Mouse (Mus musculus) intestine, postnatal 0 days (tissue): ENCODE data around the gene Adarb1. TPM values are rescaled to one million over a fixed set of nuclear protein-coding genes. Genes with fewer than 3 reads are reported as not detected.

ENCODE experiments used
- ATAC-seq: fragments of 200-750 bp; cut with Nextera tagmentation; 2 replicates; pipeline ENCODE4 v1.8.0; 2017; ENCODE audit warnings: mild to moderate bottlenecking, moderate TSS enrichment, moderate library complexity
- H3K27ac ChIP-seq: fragments of 300-500 bp; sonication (generic); 2 replicates; pipeline ENCODE4 v1.5.1; 2014; ENCODE audit warnings: mild to moderate bottlenecking, low read depth, low read length, moderate library complexity
- H3K27me3 ChIP-seq: fragments of 300-500 bp; sonication (generic); replicated peaks from 2 replicates; pipeline ENCODE4 v1.6.1; 2014; ENCODE audit warnings: low read length, mixed read lengths; ENCODE audit not compliant: control insufficient read depth, insufficient read depth
- H3K36me3 ChIP-seq: fragments of 300-500 bp; sonication (generic); 2 replicates; pipeline ENCODE4 v1.6.1; 2014; ENCODE audit warnings: mild to moderate bottlenecking, moderate library complexity; ENCODE audit not compliant: control insufficient read depth, insufficient read depth
- H3K4me1 ChIP-seq: fragments of 300-500 bp; sonication (generic); replicated peaks from 2 replicates; pipeline ENCODE4 v1.6.1; 2014; ENCODE audit warnings: antibody characterized with exemption, low read length, mixed read lengths; ENCODE audit not compliant: control insufficient read depth, insufficient read depth
- H3K4me2 ChIP-seq: fragments of 300-500 bp; sonication (generic); replicated peaks from 2 replicates; pipeline ENCODE4 v1.6.1; 2014; ENCODE audit warnings: low read depth, mild to moderate bottlenecking, moderate library complexity
- H3K4me3 ChIP-seq: fragments of 300-500 bp; sonication (generic); 2 replicates; pipeline ENCODE4 v1.5.1; 2014; ENCODE audit warnings: low read depth, low read length
- H3K9ac ChIP-seq: fragments of 300-500 bp; sonication (generic); 2 replicates; pipeline ENCODE4 v1.6.1; 2014; ENCODE audit warnings: mild to moderate bottlenecking, low read depth, low read length
- H3K9me3 ChIP-seq: fragments of 300-500 bp; sonication (generic); 2 replicates; pipeline ENCODE4 v1.6.1; 2016; ENCODE audit warnings: mixed run types; ENCODE audit not compliant: control insufficient read depth
- CTCF ChIP-seq: sonication (generic); IDR thresholded peaks from 2 replicates; pipeline ENCODE4 v1.5.1; 2016; ENCODE audit warnings: low read depth, mild to moderate bottlenecking, control low read depth, antibody characterized with exemption, moderate library complexity
- whole genome bisulfite sequencing: fragments of 180-500 bp; shearing (Covaris S2); extraction: QIAGEN DNeasy Blood & Tissue Kit; methylation state at CpG from one replicate; pipeline ENCODE4 v1.1.7; 2014; 5-methylcytosine and 5-hydroxymethylcytosine counted together
- polyA plus RNA-seq: library from polyadenylated mRNA; unstranded; fragments of >200 nt; fragmentation: Nextera tagmentation; extraction: Ambion mirVana; gene quantifications from 2 replicates; pipeline ENCODE4 v1.2.1, GENCODE M21; 2015

Gene Adarb1
- polyA plus RNA-seq, 1 experiment from 2014 or later, result 1.5 TPM

DNA sequence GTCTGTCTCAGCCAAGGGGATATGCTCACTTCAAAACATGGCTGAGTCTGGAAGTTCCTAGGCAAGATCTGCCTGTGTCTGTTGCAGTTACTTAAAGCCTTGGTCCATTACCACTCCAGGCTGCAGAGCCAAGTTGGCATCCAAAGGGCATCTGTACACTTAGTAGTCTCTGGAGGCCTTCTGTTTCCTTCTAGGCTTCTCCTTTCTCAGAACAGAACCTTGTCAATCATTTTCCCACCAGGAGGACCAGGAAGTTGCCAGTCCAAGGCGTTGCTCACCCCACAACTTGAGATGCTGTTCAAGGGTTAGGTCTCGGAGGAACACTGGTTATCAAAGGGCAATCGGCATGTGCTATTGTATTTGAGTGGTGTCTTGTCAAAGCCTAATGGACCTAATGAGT is 21.0 kb upstream of the Adarb1 start:
- H3K4me1 ChIP-seq, result no peaks in the 10 kb centered on the region; the same call in 1 of the 2 replicates
- no peak overlapping the region for H3K4me2 ChIP-seq
- 56% methylated on average over 3 of the region's 3 CpGs for WGBS
- H3K27ac ChIP-seq, result no peak overlapping the region
- H3K9ac ChIP-seq, result no peak overlapping the region
- no peak overlapping the region for H3K4me3 ChIP-seq
- H3K9me3 ChIP-seq, result no peaks in the 10 kb centered on the region
- ATAC-seq, result no peak
- TF ChIP-seq CTCF, result no peak
- no peaks in the 10 kb centered on the region for H3K27me3 ChIP-seq
- no peaks in the 10 kb centered on the region for H3K36me3 ChIP-seq

DNA sequence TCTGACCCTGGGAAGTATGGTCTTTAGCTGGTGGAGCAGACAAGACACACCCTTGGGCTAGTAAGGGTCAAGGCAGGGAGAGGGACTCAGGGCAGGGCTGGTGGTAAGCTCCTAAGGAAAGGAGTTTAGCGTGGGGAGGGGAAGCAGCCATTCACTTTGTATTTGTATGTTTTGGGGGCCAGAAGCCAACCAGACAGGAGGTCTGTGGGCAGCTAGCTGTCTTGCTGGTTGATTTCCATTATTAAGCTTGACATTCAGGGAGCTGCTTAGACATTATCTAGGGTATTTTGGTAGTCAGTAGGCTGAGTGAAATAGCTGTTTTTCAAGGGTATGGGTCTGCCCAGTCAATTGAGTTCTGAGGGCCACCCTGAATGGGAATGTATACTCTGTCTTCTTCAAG is 20.0 kb upstream of the Adarb1 start:
- Histone ChIP-seq H3K9me3 (no peaks in the 10 kb centered on the region), H3K36me3 (no peaks in the 10 kb centered on the region), H3K9ac (no peak overlapping the region), H3K27ac (no peak overlapping the region), H3K27me3 (no peaks in the 10 kb centered on the region), H3K4me2 (no peak overlapping the region), H3K4me1 (no peaks in the 10 kb centered on the region; the same call in 1 of the 2 replicates), H3K4me3 (no peak overlapping the region)
- WGBS, result 48% methylated on average over 1 of the region's 1 CpGs
- no peak for TF ChIP-seq CTCF
- no peak for ATAC-seq

DNA sequence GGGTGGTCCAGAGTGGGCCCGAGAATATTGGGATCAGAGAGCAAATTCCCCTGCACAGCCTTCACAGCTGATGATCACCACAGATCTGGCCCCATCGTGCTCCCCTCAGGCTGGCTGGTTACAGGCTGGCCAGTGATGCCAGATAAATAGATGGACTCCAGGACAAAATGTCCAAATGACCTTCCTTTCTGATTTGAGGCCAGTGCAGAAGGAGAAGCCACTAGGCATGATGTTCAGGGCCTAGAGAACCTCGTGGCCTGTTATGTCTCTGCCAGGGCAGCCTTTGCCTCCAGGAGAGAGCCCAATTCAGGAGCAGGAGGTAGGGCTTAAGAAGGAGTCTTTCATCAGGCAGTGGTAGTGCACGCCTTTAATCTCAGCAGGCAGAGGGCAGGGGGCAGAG is 17.3 kb upstream of the Adarb1 start:
- no peaks in the 10 kb centered on the region for H3K27me3 ChIP-seq
- ATAC-seq, result no peak
- H3K36me3 ChIP-seq, result no peaks in the 10 kb centered on the region
- no peak overlapping the region for H3K4me2 ChIP-seq
- H3K4me3 ChIP-seq, result no peak overlapping the region
- whole genome bisulfite sequencing, result 78% methylated on average over 4 of the region's 4 CpGs
- H3K4me1 ChIP-seq, result no peaks in the 10 kb centered on the region
- no peak for TF ChIP-seq CTCF
- no peak overlapping the region for H3K9ac ChIP-seq
- H3K27ac ChIP-seq, result no peak overlapping the region
- no peaks in the 10 kb centered on the region for H3K9me3 ChIP-seq

DNA sequence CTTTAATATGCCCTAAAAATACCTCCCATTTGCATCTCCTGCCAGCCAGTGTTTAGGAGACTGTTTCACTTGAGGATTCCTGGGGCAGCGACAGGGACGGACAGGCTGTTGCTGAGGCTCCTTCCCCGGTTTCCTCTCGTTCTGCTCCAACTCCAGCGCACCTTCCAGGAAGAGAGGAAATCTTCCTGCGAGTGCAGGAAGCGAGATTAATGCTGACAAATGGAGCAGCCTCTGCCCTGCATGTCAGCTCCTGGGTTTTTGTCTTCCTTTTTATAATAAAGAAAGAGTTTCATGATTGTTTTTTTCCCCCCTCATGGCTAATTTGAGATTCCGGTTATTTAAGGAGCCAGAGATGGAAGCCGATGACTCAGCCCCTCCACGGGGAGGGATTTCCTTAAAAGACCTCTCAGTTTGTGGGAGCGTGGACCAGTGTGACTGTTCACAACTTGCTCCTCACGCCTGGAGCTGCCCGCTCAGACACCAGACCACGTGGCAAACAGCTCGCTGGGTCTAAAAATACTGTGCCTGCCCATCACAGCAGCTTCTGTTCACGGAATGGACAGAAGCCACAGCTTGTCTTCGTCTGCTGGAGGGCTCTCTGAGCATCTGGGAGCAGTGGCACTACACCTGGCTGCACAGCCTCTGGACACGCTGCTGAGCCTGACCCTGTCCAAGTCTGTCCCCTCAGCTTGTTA is 16.5 kb upstream of the Adarb1 start:
- Histone ChIP-seq H3K4me2 (peak overlapping the region; percentile 3; the same call in 1 of the 2 replicates), H3K9ac (no peak overlapping the region), H3K36me3 (no peaks in the 10 kb centered on the region), H3K27ac (no peak overlapping the region), H3K9me3 (no peaks in the 10 kb centered on the region), H3K4me1 (no peaks in the 10 kb centered on the region), H3K4me3 (no peak overlapping the region), H3K27me3 (no peaks in the 10 kb centered on the region)
- WGBS, result 55% methylated on average over 18 of the region's 18 CpGs
- TF ChIP-seq CTCF, result no peak
- ATAC-seq, result no peak

DNA sequence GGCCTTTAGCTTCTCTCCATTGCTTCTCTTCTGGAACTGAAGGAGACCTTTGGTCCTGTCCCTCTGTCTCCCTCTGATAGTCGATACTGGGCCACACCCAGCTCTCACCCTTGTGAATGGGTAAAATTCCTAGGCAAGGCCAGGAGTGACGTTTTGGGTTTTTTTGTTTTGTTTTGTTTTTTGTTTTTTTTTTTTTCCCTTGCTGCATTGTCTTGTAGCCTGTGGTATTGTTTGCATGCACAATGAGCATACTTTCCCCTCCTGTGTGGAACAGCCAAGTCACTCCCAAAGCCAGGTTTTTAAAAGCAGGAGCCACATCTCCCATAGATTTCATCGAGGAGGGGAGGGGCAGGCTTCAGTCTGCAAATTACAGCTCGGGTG is 16.0 kb upstream of the Adarb1 start:
- no peak overlapping the region for H3K4me3 ChIP-seq
- 34% methylated on average over 4 of the region's 4 CpGs for WGBS
- no peak overlapping the region for H3K27ac ChIP-seq
- H3K9ac ChIP-seq, result no peak overlapping the region
- no peak for TF ChIP-seq CTCF
- peak overlapping the region; percentile 3; the same call in 1 of the 2 replicates for H3K4me2 ChIP-seq
- no peaks in the 10 kb centered on the region for H3K36me3 ChIP-seq
- no peaks in the 10 kb centered on the region for H3K9me3 ChIP-seq
- no peaks in the 10 kb centered on the region for H3K4me1 ChIP-seq
- no peak for ATAC-seq
- no peaks in the 10 kb centered on the region for H3K27me3 ChIP-seq

DNA sequence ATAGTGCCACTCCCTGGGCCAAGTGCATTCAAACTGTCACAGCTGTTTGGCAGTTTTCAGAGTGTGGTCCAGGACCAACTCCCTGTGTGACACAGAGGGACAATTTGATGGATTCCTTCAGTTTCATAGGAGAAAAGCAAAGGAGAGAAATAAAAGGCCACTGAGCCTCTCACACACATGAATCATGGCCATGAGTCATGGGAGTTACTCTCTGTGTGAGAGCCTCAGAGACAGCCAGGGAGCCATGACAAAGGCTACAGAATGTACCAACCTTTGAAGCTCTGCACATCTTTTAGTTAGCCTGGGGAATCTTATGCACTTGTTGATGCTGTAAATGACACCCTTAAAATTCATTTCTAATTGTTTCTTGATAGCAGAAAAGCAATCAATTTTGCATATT is 12.7 kb upstream of the Adarb1 start:
- no peak overlapping the region for H3K27ac ChIP-seq
- no peak for TF ChIP-seq CTCF
- no peak overlapping the region for H3K4me2 ChIP-seq
- H3K27me3 ChIP-seq, result no peaks in the 10 kb centered on the region
- no peak for ATAC-seq
- H3K9ac ChIP-seq, result no peak overlapping the region
- no peaks in the 10 kb centered on the region for H3K36me3 ChIP-seq
- H3K9me3 ChIP-seq, result no peaks in the 10 kb centered on the region
- no peaks in the 10 kb centered on the region for H3K4me1 ChIP-seq
- H3K4me3 ChIP-seq, result no peak overlapping the region

DNA sequence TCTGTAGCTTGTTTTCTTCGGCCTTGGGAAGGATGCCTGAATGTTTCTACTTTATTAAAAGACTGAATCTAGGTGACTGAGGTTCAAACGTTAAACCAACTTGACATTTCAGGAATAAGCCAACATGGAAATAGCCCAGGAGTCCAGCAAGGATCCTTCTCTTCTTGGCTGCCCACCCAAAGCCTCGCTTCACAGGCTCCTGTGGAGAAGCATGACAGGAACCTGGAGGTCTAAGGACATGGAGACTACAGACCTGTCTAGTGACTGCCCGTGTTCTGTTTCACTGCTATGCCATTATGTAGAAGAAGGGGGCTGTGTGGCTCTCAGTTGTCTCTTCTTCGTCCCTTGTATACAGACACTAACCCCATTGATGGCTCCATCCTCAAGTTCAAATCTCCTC is 11.9 kb upstream of the Adarb1 start:
- Histone ChIP-seq H3K27ac (no peak overlapping the region), H3K27me3 (no peaks in the 10 kb centered on the region), H3K9me3 (no peaks in the 10 kb centered on the region), H3K36me3 (no peaks in the 10 kb centered on the region), H3K9ac (no peak overlapping the region), H3K4me1 (no peaks in the 10 kb centered on the region), H3K4me2 (no peak overlapping the region), H3K4me3 (no peak overlapping the region)
- WGBS, result 86% methylated on average over 5 of the region's 5 CpGs
- TF ChIP-seq CTCF, result no peak
- ATAC-seq, result no peak
